Mouse (Mus musculus) sigmoid colon, adult 10 weeks (tissue): ENCODE measurements around the gene Sag. TPM values are rescaled to one million over a fixed set of nuclear protein-coding genes. Genes with fewer than 3 reads are reported as not detected.

Experiments
- polyA plus RNA-seq: library from polyadenylated mRNA; stranded (reverse); fragments of 350-450 nt; fragmentation: Illumina TruSeq; extraction: RNeasy Lipid Tissue Mini Kit (QIAGEN cat#74804); gene quantifications from one replicate; pipeline ENCODE4 v1.2.3, GENCODE M21; 2014; ENCODE audit warnings: low read depth, low replicate concordance

Sag gene
- not detected for polyA plus RNA-seq

GRCm38 (mm10) chr1:87803576-87803975 is at the start of gene Sag:
Gene Sag, plus strand, starts transcription at chr1:87803680.

DNA sequence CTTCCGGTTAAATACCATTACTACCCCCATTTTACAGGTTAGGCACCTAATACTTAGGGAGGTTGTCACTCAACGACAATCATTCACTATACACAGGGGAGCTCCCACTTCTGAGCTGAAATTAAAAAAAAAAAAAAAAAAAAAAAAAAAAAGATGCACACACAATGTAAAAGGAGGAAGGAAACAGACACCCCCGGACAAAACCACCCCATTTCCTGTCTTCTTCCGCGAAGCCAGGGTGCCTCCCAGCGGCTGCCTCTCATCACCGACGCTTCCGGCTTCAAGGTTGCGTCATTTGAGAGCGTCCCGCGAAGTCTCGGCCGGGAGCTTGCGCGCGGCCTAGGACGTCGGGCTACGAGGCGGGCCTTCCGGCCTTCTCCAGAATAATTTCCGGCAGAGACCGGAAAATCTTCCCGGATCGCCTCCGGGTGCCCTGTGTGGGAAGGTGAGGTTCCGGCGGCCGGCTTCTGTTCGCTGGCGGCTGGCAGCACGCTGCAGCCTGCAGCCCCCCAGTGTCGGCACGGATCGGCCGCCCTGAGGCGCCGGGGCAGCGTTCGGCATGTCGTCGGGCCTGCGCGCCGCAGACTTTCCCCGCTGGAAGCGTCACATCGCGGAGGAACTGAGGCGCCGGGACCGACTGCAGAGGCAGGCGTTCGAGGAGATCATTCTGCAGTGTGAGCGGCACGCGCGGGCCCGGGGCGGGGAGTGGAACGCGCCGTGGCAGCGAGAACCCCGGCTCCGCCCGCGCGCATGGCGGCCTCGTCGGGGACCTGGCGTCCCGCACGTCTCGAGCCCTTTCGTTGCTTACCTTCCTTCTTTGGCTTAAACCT is 47.6 kb upstream of the Sag start, which contains the start of gene Atg16l1:
Atg16l1 (plus strand) TSS at position 230 of the 830 bp plus-strand sequence.

DNA sequence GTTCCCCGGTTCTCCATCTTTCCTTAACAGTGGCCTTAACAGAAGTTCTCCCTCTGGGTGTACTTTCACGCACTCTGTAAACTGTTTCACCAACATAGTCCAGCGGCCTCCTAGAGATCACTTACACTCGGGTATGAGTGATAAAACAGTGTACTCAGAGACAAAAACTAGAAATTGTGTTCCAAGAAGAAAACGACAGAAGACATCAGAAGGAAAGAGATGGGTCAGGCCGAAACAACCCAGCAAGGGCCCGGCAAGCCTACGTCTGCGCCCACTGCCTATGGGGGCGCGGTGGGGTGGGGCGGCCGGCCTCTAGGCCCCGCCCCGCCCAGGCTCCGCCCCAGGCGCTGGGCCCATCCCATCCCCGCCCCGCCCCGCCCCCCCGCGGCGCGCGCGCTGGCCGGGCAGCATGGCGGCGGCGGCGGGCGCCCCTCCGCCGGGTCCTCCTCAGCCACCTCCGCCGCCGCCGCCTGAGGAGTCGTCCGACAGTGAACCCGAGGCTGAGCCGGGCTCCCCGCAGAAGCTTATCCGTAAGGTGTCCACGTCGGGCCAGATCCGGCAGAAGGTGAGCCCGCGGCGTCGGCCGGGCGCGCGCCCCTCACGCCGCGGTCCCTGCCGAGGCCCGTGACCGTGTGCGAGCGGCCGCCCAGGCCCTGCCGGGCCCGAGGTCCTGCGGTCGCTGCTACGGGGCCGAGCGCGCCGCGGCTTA is 49.6 kb downstream of the Sag start, which contains the start of gene Dgkd:
Dgkd (plus strand) TSS at position 396 of the 709 bp plus-strand sequence.

Other genes with a start within 250 kb of the Sag start
- 1.6 TPM for gene Ngef, start 229.8 kb upstream of the Sag start, polyA plus RNA-seq
- gene Inpp5d, start 183.4 kb upstream of the Sag start, polyA plus RNA-seq, result 2.1 TPM
- gene Atg16l1, start 47.8 kb upstream of the Sag start, polyA plus RNA-seq, result 19.9 TPM
- 55.2 TPM for gene Dgkd, start 49.6 kb downstream of the Sag start, polyA plus RNA-seq
- 35.9 TPM for gene Usp40, start 204.9 kb downstream of the Sag start, polyA plus RNA-seq